Mouse (Mus musculus) MN1 (cell line): Measurements from ENCODE around the gene Cyb5rl.

Experiments
- DNase-seq: peaks from one replicate; pipeline ENCODE4 v3.0.0-alpha.2; 2016; ENCODE audit warnings: low spot score

The Cyb5rl gene

DNA sequence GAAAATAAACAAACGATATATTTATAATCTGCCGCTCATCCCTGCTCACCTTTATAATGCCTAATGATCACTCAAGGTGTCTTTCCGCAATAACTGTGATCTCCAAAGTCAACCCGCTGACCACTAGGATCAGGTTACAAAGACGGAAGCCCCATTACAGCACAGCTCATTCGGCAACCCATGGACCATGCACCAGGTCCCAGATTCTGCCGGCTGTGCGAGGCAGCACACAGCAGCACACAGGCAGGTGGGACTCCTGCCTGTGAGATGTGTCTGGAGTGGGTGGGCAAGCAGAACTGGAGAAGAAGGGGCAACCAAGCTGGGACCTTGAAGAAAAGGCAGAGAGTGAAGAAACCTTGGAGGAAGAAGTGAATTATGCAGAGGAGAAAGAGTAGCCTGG, 47.5 kb downstream of the Cyb5rl start:
- no peak for DNase-seq

DNA sequence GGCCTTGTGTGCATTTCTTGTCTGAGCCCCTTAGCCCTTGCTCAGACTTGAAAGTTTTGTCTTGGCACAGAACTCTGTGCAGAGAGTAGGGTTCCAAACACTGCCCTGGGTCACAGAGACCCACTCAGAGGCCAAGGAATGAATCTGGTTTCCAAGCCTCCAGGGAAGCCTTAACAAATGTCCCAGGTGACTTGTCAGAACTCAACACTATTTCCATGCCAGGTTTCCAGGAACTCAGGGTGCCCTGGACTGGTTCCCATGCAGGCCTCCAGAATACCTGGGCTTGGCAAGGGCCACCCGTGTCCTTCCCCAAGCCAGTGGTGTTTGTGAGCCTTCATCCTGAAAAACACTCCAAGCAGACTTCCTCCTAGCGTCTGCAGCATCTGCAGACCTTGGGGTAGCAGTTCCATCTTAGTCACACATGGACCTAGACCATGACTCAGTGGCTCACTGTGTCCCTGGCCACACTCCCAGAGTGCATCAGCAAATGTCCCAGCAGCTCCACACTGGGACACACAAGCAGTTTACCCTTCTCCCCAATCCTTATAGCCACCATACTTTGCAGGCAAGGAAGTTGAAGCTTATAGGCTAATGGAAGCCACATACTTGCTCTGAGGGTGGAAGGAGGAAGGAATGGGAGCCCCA, 51.1 kb downstream of the Cyb5rl start:
- no peak for DNase-seq

DNA sequence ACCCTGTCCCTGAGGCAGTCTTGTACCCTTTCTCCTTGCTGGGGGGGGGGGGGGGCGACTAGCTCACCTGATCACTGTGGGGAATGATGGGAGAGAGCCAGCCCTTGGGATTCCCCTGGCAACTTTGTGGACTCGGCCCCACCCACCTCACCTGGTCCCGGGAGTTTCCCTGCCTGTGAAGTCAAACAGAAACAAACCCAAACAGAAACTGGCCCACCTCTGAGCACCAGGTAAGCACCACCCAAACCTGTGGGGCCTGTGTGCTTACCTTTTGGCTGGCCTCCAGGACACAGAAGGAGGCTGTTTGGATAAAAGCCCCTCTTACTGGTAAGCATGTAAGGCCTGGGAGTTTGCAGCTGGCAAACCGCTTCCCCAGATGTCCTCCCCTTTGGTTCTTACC, 52.3 kb downstream of the Cyb5rl start:
- no peak for DNase-seq

DNA sequence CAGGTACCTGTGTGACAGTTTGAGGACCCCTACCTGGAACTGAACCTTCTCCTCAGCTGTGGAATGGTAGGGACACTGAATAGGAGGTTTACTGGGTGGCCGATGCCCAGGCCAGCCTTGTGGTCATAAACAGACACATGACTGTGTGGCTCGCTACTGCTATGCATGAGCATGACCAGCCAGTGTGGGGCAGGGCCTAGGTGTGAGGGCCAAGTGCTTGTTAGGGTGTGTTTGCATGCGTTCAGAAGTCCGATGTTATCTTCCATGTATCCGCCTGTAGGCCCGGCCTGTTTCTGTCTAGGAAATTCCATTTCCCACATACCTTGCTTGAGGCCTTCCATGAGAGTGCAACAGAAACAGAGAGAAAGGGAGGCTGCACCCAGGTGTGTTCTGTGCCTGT, 53.9 kb downstream of the Cyb5rl start:
- DNase-seq = no peak

DNA sequence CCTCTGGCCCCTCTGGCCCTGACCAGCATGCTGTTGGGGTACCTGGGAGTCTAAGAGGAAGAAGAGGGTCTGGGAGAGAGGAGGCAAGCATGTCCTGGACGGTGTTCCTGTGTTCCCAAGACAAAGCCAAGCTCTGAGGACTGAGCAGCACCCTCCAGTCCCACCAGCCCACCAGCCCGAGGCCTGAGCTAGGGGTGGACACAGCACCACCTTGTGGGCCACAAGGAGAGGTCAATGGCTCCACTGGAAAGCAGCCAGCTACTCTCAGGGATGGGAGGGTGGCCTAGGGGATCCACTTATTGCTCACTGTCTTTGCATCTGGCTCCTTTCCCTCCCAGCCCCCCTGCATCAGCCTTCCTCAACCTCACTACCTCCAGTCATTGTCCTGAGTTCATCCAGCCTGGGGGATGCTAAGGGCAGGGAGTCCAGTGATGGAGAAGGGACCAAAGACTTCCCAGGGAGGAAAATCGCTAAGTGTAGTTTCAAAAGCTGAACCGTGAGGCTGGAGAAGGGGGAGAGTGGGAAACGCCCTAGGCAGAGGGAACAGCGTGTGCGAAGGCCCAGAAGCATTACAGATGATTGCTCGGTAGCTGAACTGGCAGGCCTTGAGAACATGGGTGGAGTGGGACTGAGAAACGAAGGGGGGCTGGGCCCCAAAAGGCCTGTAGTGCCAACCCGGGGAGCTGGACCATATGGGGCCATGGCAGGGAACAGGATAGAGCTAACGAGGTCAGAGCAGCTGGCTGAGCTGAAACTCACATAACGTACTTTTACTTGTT, 54.6 kb downstream of the Cyb5rl start:
- DNase-seq = peak; percentile 60

DNA sequence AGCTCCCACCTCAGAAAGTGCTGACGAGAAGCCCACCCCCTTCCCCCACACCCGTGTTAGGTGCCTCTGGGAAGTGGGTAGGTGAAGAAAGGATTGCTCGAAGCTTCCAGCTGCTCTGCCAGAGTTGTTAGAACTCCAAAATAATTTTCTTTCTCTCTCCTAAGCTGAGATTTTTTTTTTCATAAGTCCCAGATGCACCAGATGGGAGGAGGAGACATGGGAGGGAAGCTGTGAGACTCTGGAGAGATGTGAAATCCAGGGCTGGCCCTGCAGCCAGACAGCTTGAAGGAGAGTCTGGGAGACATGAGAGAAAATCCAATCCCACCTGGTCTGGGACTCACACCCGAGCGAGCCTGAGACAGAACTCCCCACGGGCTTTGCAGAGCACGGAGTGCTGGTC, 57.6 kb downstream of the Cyb5rl start:
- no peak for DNase-seq

DNA sequence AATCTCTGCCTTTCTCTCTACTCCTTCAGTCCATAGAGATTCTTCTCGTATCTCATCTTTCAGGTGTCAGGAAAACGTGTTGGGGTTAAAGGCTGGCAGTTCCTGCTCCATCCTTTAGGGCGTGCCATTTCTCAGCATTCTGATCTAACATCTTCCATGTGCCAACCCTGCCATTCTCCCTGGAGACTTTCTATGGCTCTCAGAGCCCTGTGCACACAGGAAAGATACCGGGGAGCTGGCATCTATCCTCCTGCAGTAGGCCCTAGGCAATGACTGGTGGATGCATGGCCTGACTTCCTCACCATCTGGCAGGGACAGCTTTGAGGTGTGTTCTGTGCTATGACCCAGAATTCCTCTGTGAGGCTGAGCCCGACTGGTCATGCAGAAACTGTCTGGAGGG, 58.3 kb downstream of the Cyb5rl start:
- DNase-seq = peak; percentile 39

DNA sequence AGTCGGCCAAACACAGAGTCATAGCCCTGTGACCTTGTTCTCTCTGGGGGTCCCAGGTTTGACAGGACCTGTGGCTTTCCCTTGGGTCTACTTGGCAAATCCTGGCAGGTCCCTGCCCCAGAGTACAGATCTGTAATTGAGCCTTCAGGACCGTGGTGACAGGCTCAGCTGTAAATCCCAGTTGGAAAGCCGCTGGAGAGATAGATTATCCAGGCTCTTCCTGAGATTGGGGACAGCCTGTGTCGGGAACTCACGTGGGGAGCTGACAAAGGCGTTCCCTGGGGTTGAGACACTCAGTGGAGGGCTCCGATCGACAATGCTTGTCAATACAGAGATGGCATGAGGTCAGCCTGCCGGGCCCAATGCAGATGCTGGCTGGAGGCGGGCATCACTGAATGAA, 59.6 kb downstream of the Cyb5rl start:
- no peak for DNase-seq

DNA sequence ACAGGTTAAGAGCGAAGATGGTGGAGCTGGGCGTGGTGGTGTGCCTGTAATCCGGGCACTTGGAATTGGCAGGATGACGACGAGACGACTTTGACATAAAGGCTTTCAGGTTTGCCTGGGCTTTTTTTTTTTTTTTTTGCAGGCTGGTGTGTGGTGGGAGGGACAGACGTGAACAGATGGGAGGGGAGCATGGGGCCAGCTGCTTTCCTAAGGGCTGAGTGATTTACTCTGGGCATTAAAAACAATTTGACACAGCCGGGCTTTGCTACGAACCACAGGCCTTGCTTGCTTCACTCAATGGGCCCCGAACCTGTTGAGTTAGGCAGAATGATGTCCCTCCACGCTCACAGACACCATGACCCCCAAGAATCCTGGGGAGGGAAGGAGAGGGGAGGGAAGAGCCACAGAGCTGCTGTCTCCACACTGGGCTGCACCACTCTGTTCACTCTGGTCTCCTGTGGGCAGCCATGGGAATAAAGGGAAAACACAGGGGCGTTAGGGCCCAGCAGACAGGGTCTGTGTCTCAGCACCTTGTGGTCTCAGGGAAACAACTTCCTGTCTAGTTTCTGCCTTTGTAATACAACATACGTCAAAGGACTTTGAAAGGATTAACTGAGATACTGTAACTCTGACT, 60.2 kb downstream of the Cyb5rl start:
- no peak for DNase-seq

DNA sequence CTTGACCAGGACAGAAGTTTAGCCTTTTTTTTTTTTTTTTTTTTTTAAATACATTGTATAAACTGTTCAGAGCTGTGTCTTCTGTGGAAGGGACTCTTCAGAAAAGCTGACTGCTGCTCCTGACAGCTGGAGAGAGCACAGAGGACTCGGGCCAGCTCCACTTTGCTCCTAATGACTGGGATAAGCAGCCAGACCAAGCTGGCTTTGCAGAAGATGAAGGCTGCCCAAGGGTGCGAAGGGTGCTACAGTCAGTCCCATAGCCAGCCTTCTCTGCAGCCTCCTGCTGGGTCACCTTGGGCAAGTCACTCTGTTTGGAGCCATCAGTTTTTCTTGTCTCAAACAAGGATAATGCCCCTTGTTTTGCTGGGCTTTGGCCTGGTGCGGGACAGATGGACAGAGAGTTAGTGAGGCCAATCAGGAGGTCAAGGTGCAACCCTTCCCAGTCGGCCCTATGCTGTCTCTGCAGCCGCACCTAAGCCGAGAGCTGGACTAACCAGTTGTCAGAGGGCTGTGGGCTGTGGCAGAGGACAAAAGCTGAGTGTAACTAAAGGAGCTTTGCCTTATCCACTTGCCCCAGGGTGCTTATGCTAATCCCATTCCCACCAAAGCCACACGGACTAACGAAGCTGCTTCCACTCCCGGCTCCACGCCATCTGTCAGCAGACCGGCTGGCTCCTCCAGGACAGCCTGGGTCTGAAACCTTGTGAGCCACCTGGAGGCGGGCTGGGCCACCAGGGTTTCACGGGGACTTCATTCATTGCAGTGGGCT, 61.3 kb downstream of the Cyb5rl start:
- DNase-seq = no peak

DNA sequence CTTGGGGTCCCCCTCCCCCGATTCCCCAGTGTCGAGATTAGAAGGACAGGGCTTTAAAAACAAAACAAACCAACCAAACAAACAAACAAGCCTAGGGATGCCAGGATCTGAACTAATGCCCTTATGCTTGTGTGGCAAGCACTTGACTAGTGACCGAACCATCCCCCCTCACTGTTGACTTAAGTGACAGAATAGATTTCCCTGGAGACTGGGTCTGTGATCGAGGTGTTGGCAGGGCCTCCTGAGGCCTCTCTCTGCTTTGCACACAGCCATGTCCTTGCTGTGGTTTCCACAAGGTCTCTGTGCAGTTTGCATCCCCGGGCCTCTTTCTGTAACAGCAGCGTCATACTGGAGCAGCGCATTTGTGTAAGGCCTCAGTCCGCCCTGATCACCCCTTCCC, 62.6 kb downstream of the Cyb5rl start:
- no peak for DNase-seq

DNA sequence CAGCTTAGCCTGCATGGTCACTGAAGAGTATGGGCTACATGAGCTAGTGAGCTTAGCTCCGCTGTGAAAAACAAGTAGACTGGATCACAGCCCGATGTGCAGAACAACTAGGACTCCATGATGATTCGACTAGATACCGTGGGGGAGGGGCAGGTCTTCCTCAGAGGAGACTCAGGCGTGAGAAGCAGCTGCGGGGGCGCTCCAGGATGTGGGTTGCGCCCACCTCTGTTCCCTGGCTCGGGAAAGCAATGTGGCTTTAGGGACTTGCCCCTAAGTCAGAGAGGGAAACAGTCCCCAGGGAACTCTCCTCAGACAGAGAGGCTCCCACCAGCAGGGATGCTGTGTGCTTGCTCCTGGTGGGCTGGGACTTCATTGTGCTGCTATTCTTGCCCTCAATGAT, 63.7 kb downstream of the Cyb5rl start:
- DNase-seq = no peak

DNA sequence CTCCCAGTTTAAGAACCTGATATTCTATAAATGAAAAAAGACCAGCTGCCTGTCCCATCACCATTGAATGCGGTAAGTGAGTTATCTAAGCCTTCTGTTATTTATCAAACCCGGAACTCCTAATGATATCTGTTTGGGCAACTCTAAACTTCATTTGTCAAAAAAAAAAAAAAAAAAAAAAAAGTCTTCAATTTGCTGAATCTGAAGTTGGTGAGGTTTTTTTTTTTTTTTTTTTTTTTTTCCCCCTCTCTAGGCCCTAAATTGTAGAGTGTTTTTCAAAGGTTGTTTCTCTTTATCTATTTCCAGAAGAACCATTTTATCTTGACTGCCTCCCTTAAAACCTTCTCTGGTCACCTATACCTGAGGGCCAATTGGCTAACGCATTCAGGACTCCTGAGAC, 68.1 kb downstream of the Cyb5rl start:
- peak; percentile 18 for DNase-seq

DNA sequence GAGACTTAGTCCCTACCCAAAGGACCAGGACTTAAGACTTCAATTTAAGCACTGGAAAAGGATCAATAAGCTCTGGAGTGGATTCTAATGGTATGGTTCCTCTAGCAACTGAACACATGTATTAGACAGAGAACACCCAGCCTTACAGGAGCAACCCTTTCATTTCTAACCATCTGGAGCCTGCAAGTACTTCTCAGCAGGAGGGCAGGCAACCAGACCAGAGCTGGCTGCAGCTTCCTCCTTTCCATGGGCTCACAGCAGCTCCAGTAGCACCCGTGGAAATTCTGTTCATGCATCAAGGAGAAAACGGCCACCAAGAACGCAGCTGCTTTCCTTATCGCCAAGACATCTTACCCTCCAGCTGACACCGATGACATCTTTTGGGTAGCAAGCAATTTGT, 68.9 kb downstream of the Cyb5rl start:
- no peak for DNase-seq

DNA sequence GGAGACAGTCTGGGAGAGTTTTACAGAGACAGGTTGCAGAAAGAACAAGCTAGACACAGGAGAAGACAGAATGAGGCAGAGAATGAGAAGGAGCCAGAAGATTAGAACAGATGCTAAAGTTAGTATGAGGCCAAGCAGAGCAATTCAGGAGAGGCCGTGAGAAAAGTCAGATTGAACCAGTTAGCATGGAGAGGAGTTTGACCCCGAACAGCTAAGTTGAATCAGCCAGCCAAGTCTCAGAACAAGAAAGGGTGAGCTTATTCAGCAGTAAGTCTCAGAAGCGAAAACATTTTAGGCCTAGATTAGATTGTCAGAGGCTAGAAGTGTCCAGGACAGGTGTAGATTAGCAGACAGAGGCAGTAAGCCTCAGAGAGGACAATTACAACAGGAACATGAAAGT, 69.7 kb downstream of the Cyb5rl start:
- no peak for DNase-seq
